Mouse (Mus musculus): Measurements from ENCODE around the gene P2rx4. TPM values are rescaled to one million over a fixed set of nuclear protein-coding genes. Genes with fewer than 3 reads are reported as not detected.

Gene P2rx4
- polyA plus RNA-seq, 1 experiment, result 9.0 TPM

GRCm38 (mm10) chr5:122731991-122732673 is 24.8 kb downstream of the P2rx4 start:
- H3K4me3 ChIP-seq (ENCODE audit: control insufficient read depth, low read depth, low read length), result no peak overlapping the region
- no peaks in the 10 kb centered on the region for H3K27me3 ChIP-seq (ENCODE audit: control insufficient read depth, insufficient read depth, low read length)
- H3K4me1 ChIP-seq (ENCODE audit: control insufficient read depth, insufficient read depth, low read length), result peaks cover 3% of the 10 kb centered on the region; the same call in 1 of the 2 replicates
- TF ChIP-seq POLR2A (IDR thresholded peaks at IDR 0.05; ENCODE audit: control insufficient read depth, low read depth, low read length), result no peak
- TF ChIP-seq CTCF (IDR thresholded peaks at IDR 0.05; ENCODE audit: control insufficient read depth, insufficient read depth, insufficient replicate concordance, low read depth, low read length), result no peak
- H3K36me3 ChIP-seq (ENCODE audit: control insufficient read depth, insufficient read depth, low read length), result no peaks in the 10 kb centered on the region
- H3K27ac ChIP-seq (ENCODE audit: control insufficient read depth, insufficient read depth, low read depth, low read length), result no peak overlapping the region

- H3K27ac ChIP-seq (ENCODE audit: control insufficient read depth, insufficient read depth, low read depth, low read length), result no peak overlapping the region
- no peaks in the 10 kb centered on the region for H3K36me3 ChIP-seq (ENCODE audit: control insufficient read depth, insufficient read depth, low read length)
- H3K27me3 ChIP-seq (ENCODE audit: control insufficient read depth, insufficient read depth, low read length), result no peaks in the 10 kb centered on the region
- H3K4me1 ChIP-seq (ENCODE audit: control insufficient read depth, insufficient read depth, low read length), result peaks cover 3% of the 10 kb centered on the region; the same call in 1 of the 2 replicates
- H3K4me3 ChIP-seq (ENCODE audit: control insufficient read depth, low read depth, low read length), result no peak overlapping the region; the same call in 1 of the 2 replicates
- TF ChIP-seq CTCF (IDR thresholded peaks at IDR 0.05; ENCODE audit: control insufficient read depth, insufficient read depth, insufficient replicate concordance, low read depth, low read length), result no peak
Measured at GRCm38 (mm10) chr5:122733881-122734280, 26.5 kb downstream of the P2rx4 start.

GRCm38 (mm10) chr5:122735853-122736252 is 28.5 kb downstream of the P2rx4 start:
- no peak overlapping the region for H3K4me3 ChIP-seq (ENCODE audit: control insufficient read depth, low read depth, low read length)
- H3K4me1 ChIP-seq (ENCODE audit: control insufficient read depth, insufficient read depth, low read length), result peaks cover 3% of the 10 kb centered on the region; the same call in 1 of the 2 replicates
- TF ChIP-seq CTCF (IDR thresholded peaks at IDR 0.05; ENCODE audit: control insufficient read depth, insufficient read depth, insufficient replicate concordance, low read depth, low read length) (no peak), POLR2A (IDR thresholded peaks at IDR 0.05; ENCODE audit: control insufficient read depth, low read depth, low read length) (no peak)
- no peaks in the 10 kb centered on the region for H3K36me3 ChIP-seq (ENCODE audit: control insufficient read depth, insufficient read depth, low read length)
- no peaks in the 10 kb centered on the region for H3K27me3 ChIP-seq (ENCODE audit: control insufficient read depth, insufficient read depth, low read length)
- H3K27ac ChIP-seq (ENCODE audit: control insufficient read depth, insufficient read depth, low read depth, low read length), result no peak overlapping the region

GRCm38 (mm10) chr5:122736761-122737160 is 29.4 kb downstream of the P2rx4 start:
- Histone ChIP-seq H3K4me3 (ENCODE audit: control insufficient read depth, low read depth, low read length) (no peak overlapping the region), H3K27ac (ENCODE audit: control insufficient read depth, insufficient read depth, low read depth, low read length) (no peak overlapping the region), H3K4me1 (ENCODE audit: control insufficient read depth, insufficient read depth, low read length) (peaks cover 3% of the 10 kb centered on the region; the same call in 1 of the 2 replicates)

GRCm38 (mm10) chr5:122743880-122744422 is 36.6 kb downstream of the P2rx4 start:
- no peaks in the 10 kb centered on the region; the same call in 1 of the 2 replicates for H3K4me1 ChIP-seq (ENCODE audit: control insufficient read depth, insufficient read depth, low read length)
- H3K27me3 ChIP-seq (ENCODE audit: control insufficient read depth, insufficient read depth, low read length), result no peaks in the 10 kb centered on the region
- TF ChIP-seq CTCF (IDR thresholded peaks at IDR 0.05; ENCODE audit: control insufficient read depth, insufficient read depth, insufficient replicate concordance, low read depth, low read length), result no peak
- TF ChIP-seq POLR2A (IDR thresholded peaks at IDR 0.05; ENCODE audit: control insufficient read depth, low read depth, low read length), result no peak
- no peak overlapping the region for H3K27ac ChIP-seq (ENCODE audit: control insufficient read depth, insufficient read depth, low read depth, low read length)
- no peaks in the 10 kb centered on the region for H3K36me3 ChIP-seq (ENCODE audit: control insufficient read depth, insufficient read depth, low read length)
- peak overlapping the region; percentile 84 for H3K4me3 ChIP-seq (ENCODE audit: control insufficient read depth, low read depth, low read length)

More at GRCm38 (mm10) chr5:122736761-122737160, 29.4 kb downstream of the P2rx4 start:
- no peaks in the 10 kb centered on the region for H3K36me3 ChIP-seq (ENCODE audit: control insufficient read depth, insufficient read depth, low read length)
- no peaks in the 10 kb centered on the region for H3K27me3 ChIP-seq (ENCODE audit: control insufficient read depth, insufficient read depth, low read length)
- TF ChIP-seq POLR2A (IDR thresholded peaks at IDR 0.05; ENCODE audit: control insufficient read depth, low read depth, low read length), result no peak
- no peak for TF ChIP-seq CTCF (IDR thresholded peaks at IDR 0.05; ENCODE audit: control insufficient read depth, insufficient read depth, insufficient replicate concordance, low read depth, low read length)

- TF ChIP-seq CTCF (IDR thresholded peaks at IDR 0.05; ENCODE audit: control insufficient read depth, insufficient read depth, insufficient replicate concordance, low read depth, low read length) (no peak), POLR2A (IDR thresholded peaks at IDR 0.05; ENCODE audit: control insufficient read depth, low read depth, low read length) (no peak)
- Histone ChIP-seq H3K4me3 (ENCODE audit: control insufficient read depth, low read depth, low read length) (no peak overlapping the region), H3K27ac (ENCODE audit: control insufficient read depth, insufficient read depth, low read depth, low read length) (no peak overlapping the region), H3K36me3 (ENCODE audit: control insufficient read depth, insufficient read depth, low read length) (no peaks in the 10 kb centered on the region), H3K4me1 (ENCODE audit: control insufficient read depth, insufficient read depth, low read length) (peaks cover 2% of the 10 kb centered on the region), H3K27me3 (ENCODE audit: control insufficient read depth, insufficient read depth, low read length) (no peaks in the 10 kb centered on the region)
Measured at GRCm38 (mm10) chr5:122747950-122748349, 40.6 kb downstream of the P2rx4 start.

GRCm38 (mm10) chr5:122754477-122754876 is 47.1 kb downstream of the P2rx4 start:
- Histone ChIP-seq H3K36me3 (ENCODE audit: control insufficient read depth, insufficient read depth, low read length) (no peaks in the 10 kb centered on the region), H3K4me3 (ENCODE audit: control insufficient read depth, low read depth, low read length) (no peak overlapping the region), H3K27me3 (ENCODE audit: control insufficient read depth, insufficient read depth, low read length) (no peaks in the 10 kb centered on the region), H3K4me1 (ENCODE audit: control insufficient read depth, insufficient read depth, low read length) (peaks cover 2% of the 10 kb centered on the region), H3K27ac (ENCODE audit: control insufficient read depth, insufficient read depth, low read depth, low read length) (no peak overlapping the region)
- no peak for TF ChIP-seq CTCF (IDR thresholded peaks at IDR 0.05; ENCODE audit: control insufficient read depth, insufficient read depth, insufficient replicate concordance, low read depth, low read length)
- TF ChIP-seq POLR2A (IDR thresholded peaks at IDR 0.05; ENCODE audit: control insufficient read depth, low read depth, low read length), result no peak
